Mouse (Mus musculus) Patski (cell line): Measurements from ENCODE around the gene Dirc2. TPM values are rescaled to one million over a fixed set of nuclear protein-coding genes. Genes with fewer than 3 reads are reported as not detected.

ENCODE experiments used
- ATAC-seq: fragments of 100-300 bp; one replicate; pipeline ENCODE4 v1.8.0; 2021
- CTCF ChIA-PET: fragments of 350-600 bp; sonication (Branson Sonifier 250); formaldehyde crosslinking; loops from one replicate; lab custom pipeline; 2022; ENCODE audit warnings: inconsistent platforms; lab: Charles Lee
- POLR2A ChIA-PET: fragments of 350-600 bp; sonication (Branson Sonifier 250); formaldehyde crosslinking; loops from one replicate; lab custom pipeline; 2022; ENCODE audit warnings: antibody characterized with exemption, inconsistent platforms; lab: Charles Lee
- DNase-seq: peaks from one replicate; pipeline ENCODE4 v3.0.0-alpha.2; 2011; ENCODE audit warnings: low read depth, low spot score
- H3K27me3 ChIP-seq: fragments of 371-371 bp; one replicate; pipeline ENCODE4 v1.5.1; 2021
- CTCF ChIP-seq: fragments of 100-300 bp; IDR thresholded peaks from one replicate; pipeline ENCODE4 v1.5.1; 2021
- in situ Hi-C: fragments of 300-500 bp; cut with MboI; formaldehyde crosslinking; loops from 3 replicates; pipeline ENCODE4 v1.11.1; 2018; ENCODE audit warnings: low pct_unique_long_range_greater_than_20kb, mixed read lengths
- polyA plus RNA-seq: library from polyadenylated mRNA; unstranded; gene quantifications from one replicate; pipeline ENCODE4 v1.2.3, GENCODE M21; 2021

Gene Dirc2
- 48.9 TPM for polyA plus RNA-seq

- POLR2A ChIA-PET: no interaction called here
- CTCF ChIA-PET: interaction anchor here (0.9 kb wide), 1 partner anchor 29 kb away, joined by 3 read pairs; no protein-coding TSS in a partner anchor
- H3K27me3 ChIP-seq: no peaks in the 10 kb centered on the region
- no peak for TF ChIP-seq CTCF
- in situ Hi-C loops: loop anchor here (5.0 kb wide), 1 partner anchor 48 kb away; no protein-coding TSS in a partner anchor
- peak; percentile 17 for DNase-seq
- peak; percentile 74 for ATAC-seq
Measured at GRCm38 (mm10) chr16:35768785-35769642, at the start of gene Dirc2. Gene Dirc2, minus strand, starts transcription at chr16:35769356.

GRCm38 (mm10) chr16:35817255-35818089 is 48.3 kb upstream of the Dirc2 start:
- H3K27me3 ChIP-seq: no peaks in the 10 kb centered on the region
- in situ Hi-C loops: loop anchor here (5.0 kb wide), 4 partner anchors 50 to 280 kb away; partner anchors contain the start of gene Dirc2
- CTCF ChIA-PET: interaction anchor here (0.8 to 3.2 kb wide), 8 partner anchors 9 to 91 kb away, joined by 3 to 23 read pairs (median 4); no protein-coding TSS in a partner anchor
- ATAC-seq (peak; percentile 79), DNase-seq (no peak)
- POLR2A ChIA-PET: no interaction called here
- TF ChIP-seq CTCF: peak; percentile 92

- ATAC-seq (peak; percentile 49), DNase-seq (no peak)
- ChIA-PET CTCF (interaction anchor here (1.4 kb wide), 2 partner anchors 9 to 79 kb away, joined by 3 read pairs; no protein-coding TSS in a partner anchor), POLR2A (no interaction called here)
- H3K27me3 ChIP-seq: no peaks in the 10 kb centered on the region
- TF ChIP-seq CTCF: no peak
- in situ Hi-C loops: no loop called here
Measured at GRCm38 (mm10) chr16:35813119-35813518, 44.0 kb upstream of the Dirc2 start.

- no peaks in the 10 kb centered on the region for H3K27me3 ChIP-seq
- CTCF ChIA-PET: interaction anchor here (0.9 to 1.8 kb wide), 2 partner anchors 26 to 268 kb away, joined by 3 to 4 read pairs; partner anchors contain the start of gene Sema5b
- in situ Hi-C loops: no loop called here
- no peak for DNase-seq
- no peak for TF ChIP-seq CTCF
- no peak for ATAC-seq
- POLR2A ChIA-PET: no interaction called here
Measured at GRCm38 (mm10) chr16:35808838-35809237, 39.7 kb upstream of the Dirc2 start.

- ChIA-PET CTCF (interaction anchor here (1.8 kb wide), 1 partner anchor 25 kb away, joined by 4 read pairs; no protein-coding TSS in a partner anchor), POLR2A (no interaction called here)
- DNase-seq (peak; percentile 54), ATAC-seq (peak; percentile 51)
- TF ChIP-seq CTCF: no peak
- no peaks in the 10 kb centered on the region for H3K27me3 ChIP-seq
- in situ Hi-C loops: no loop called here
Measured at GRCm38 (mm10) chr16:35807663-35807992, 38.5 kb upstream of the Dirc2 start.

- CTCF ChIA-PET: no interaction called here
- TF ChIP-seq CTCF: no peak
Measured at GRCm38 (mm10) chr16:35806973-35807662, 38.0 kb upstream of the Dirc2 start.

GRCm38 (mm10) chr16:35803723-35804122 is 34.6 kb upstream of the Dirc2 start:
- no peak for TF ChIP-seq CTCF
- no peaks in the 10 kb centered on the region for H3K27me3 ChIP-seq
- ATAC-seq: no peak
- in situ Hi-C loops: no loop called here
- ChIA-PET CTCF (interaction anchor here (1.2 to 1.6 kb wide), 3 partner anchors 9 to 56 kb away, joined by 3 to 4 read pairs (median 3); no protein-coding TSS in a partner anchor), POLR2A (no interaction called here)
- DNase-seq: no peak

More at GRCm38 (mm10) chr16:35806973-35807662, 38.0 kb upstream of the Dirc2 start:
- H3K27me3 ChIP-seq: no peaks in the 10 kb centered on the region
- DNase-seq (no peak), ATAC-seq (no peak)
- POLR2A ChIA-PET: no interaction called here
- in situ Hi-C loops: no loop called here

GRCm38 (mm10) chr16:35802163-35802562 is 33.0 kb upstream of the Dirc2 start:
- no peaks in the 10 kb centered on the region for H3K27me3 ChIP-seq
- ChIA-PET POLR2A (no interaction called here), CTCF (no interaction called here)
- in situ Hi-C loops: no loop called here
- no peak for TF ChIP-seq CTCF
- DNase-seq (no peak), ATAC-seq (no peak)

- H3K27me3 ChIP-seq: no peaks in the 10 kb centered on the region
- ATAC-seq (no peak), DNase-seq (no peak)
- in situ Hi-C loops: no loop called here
- ChIA-PET CTCF (no interaction called here), POLR2A (no interaction called here)
- TF ChIP-seq CTCF: no peak
Measured at GRCm38 (mm10) chr16:35791962-35792521, 22.9 kb upstream of the Dirc2 start.

GRCm38 (mm10) chr16:35788330-35788729 is 19.2 kb upstream of the Dirc2 start:
- no peak for TF ChIP-seq CTCF
- in situ Hi-C loops: no loop called here
- ATAC-seq (no peak), DNase-seq (no peak)
- CTCF ChIA-PET: interaction anchor here (2.0 kb wide), 1 partner anchor 29 kb away, joined by 5 read pairs; no protein-coding TSS in a partner anchor
- H3K27me3 ChIP-seq: no peaks in the 10 kb centered on the region
- POLR2A ChIA-PET: no interaction called here
